Mouse (Mus musculus) CH12.LX (cell line): Measurements from ENCODE around the gene Aoc3. TPM values are rescaled to one million over a fixed set of nuclear protein-coding genes. Genes with fewer than 3 reads are reported as not detected.

ENCODE experiments used
- DNase-seq: peaks from one replicate; pipeline ENCODE4 v3.0.0-alpha.2; 2013; ENCODE audit errors: extremely low read depth
- H3K27ac ChIP-seq: 2 replicates; pipeline ENCODE4 v1.5.1; 2012; ENCODE audit warnings: low read depth, mild to moderate bottlenecking, control low read depth, moderate library complexity; ENCODE audit not compliant: insufficient read depth
- H3K27me3 ChIP-seq: replicated peaks from 2 replicates; pipeline ENCODE3; 2012; ENCODE audit warnings: inconsistent platforms
- H3K36me3 ChIP-seq, 2 experiments: replicated peaks in 1 of 2; 2 replicates each; pipeline versions ENCODE3 to v1.6.1; 2012; ENCODE audit warnings: inconsistent platforms in 1 of 2, low read length in 1 of 2, mild to moderate bottlenecking in 1 of 2, mixed read lengths in 1 of 2, moderate library complexity in 1 of 2; ENCODE audit not compliant: control insufficient read depth in 1 of 2, insufficient read depth in 1 of 2
- H3K4me1 ChIP-seq, 2 experiments: 2 replicates each; pipeline ENCODE4 v1.6.1; 2012; ENCODE audit warnings: inconsistent platforms in 1 of 2, moderate library complexity in 1 of 2; ENCODE audit not compliant: insufficient read depth in 2 of 2, control insufficient read depth in 1 of 2
- H3K4me2 ChIP-seq: 2 replicates; pipeline ENCODE4 v1.6.1; 2012; ENCODE audit warnings: low read depth, mild to moderate bottlenecking, control low read depth; ENCODE audit not compliant: poor library complexity, insufficient read depth, severe bottlenecking
- H3K4me3 ChIP-seq, 3 experiments: fragments of 150-350 bp in 1 of 3; sonication (generic) in 1 of 3; replicated peaks in 1 of 3; 2 replicates each; pipeline versions ENCODE3 to v1.5.1; 2011 to 2012; ENCODE audit warnings: low read depth in 2 of 3, low read length in 2 of 3, mild to moderate bottlenecking in 2 of 3, moderate library complexity in 2 of 3, control low read depth in 1 of 3, improper control_type of control experiment in 1 of 3, inconsistent platforms in 1 of 3, mixed read lengths in 1 of 3; ENCODE audit not compliant: poor library complexity in 1 of 3
- H3K79me2 ChIP-seq: replicated peaks from 2 replicates; pipeline ENCODE4 v1.6.1; 2012; ENCODE audit warnings: mild to moderate bottlenecking, moderate library complexity; ENCODE audit not compliant: control insufficient read depth, poor library complexity, insufficient read depth, severe bottlenecking; ENCODE audit errors: extremely low read depth
- H3K9ac ChIP-seq: 2 replicates; pipeline ENCODE4 v1.6.1; 2012; ENCODE audit warnings: low read depth, mild to moderate bottlenecking, control low read depth, moderate library complexity; ENCODE audit not compliant: insufficient read depth
- H3K9me3 ChIP-seq: replicated peaks from 2 replicates; pipeline ENCODE3; 2012; ENCODE audit warnings: low read length, inconsistent platforms, mixed read lengths
- CTCF ChIP-seq, 2 experiments: IDR thresholded peaks in 1 of 2; conservative IDR thresholded peaks in 1 of 2; 2 replicates each; pipeline ENCODE4 v1.5.1; 2011 to 2012; ENCODE audit warnings: low read depth in 2 of 2, low read length in 2 of 2, improper control_type of control experiment in 1 of 2, inconsistent platforms in 1 of 2, mild to moderate bottlenecking in 1 of 2, moderate library complexity in 1 of 2
- E2F4 ChIP-seq: IDR thresholded peaks from 2 replicates; pipeline ENCODE4 v1.6.1; 2011; ENCODE audit warnings: low read depth, low read length, improper control_type of control experiment; ENCODE audit not compliant: insufficient replicate concordance
- ETS1 ChIP-seq: conservative IDR thresholded peaks from 2 replicates; pipeline ENCODE4 v1.6.1; 2012; ENCODE audit warnings: low read depth, mild to moderate bottlenecking, inconsistent platforms, low read length, improper control_type of control experiment, moderate library complexity
- JUN ChIP-seq: IDR thresholded peaks from 2 replicates; pipeline ENCODE4 v1.6.1; 2011; ENCODE audit warnings: low read depth, mild to moderate bottlenecking, low read length, improper control_type of control experiment, moderate library complexity; ENCODE audit not compliant: insufficient read depth
- KAT2A ChIP-seq: IDR thresholded peaks from 2 replicates; pipeline ENCODE4 v1.6.1; 2012; ENCODE audit warnings: low read length, improper control_type of control experiment, inconsistent platforms; ENCODE audit not compliant: insufficient replicate concordance
- MAFK ChIP-seq: IDR thresholded peaks from 2 replicates; pipeline ENCODE4 v1.6.1; 2011; ENCODE audit warnings: low read length, improper control_type of control experiment; ENCODE audit not compliant: insufficient replicate concordance
- MAX ChIP-seq: IDR thresholded peaks from 2 replicates; pipeline ENCODE4 v1.6.1; 2011; ENCODE audit warnings: low read length, improper control_type of control experiment
- MAZ ChIP-seq: IDR thresholded peaks from 2 replicates; pipeline ENCODE4 v1.6.1; 2012; ENCODE audit warnings: low read depth, mild to moderate bottlenecking, inconsistent platforms, low read length, improper control_type of control experiment, moderate library complexity
- MYC ChIP-seq: IDR thresholded peaks from 2 replicates; pipeline ENCODE4 v1.6.1; 2011; ENCODE audit warnings: low read depth, mild to moderate bottlenecking, improper control_type of control experiment, low read length
- NRF1 ChIP-seq: IDR thresholded peaks from 2 replicates; pipeline ENCODE4 v1.6.1; 2014; ENCODE audit warnings: low read depth, mild to moderate bottlenecking, inconsistent platforms, low read length, improper control_type of control experiment, moderate library complexity
- PAX5 ChIP-seq: IDR thresholded peaks from 2 replicates; pipeline ENCODE4 v1.6.1; 2012; ENCODE audit warnings: low read length, inconsistent platforms, mixed read lengths
- POLR2AphosphoS2 ChIP-seq: IDR thresholded peaks from 2 replicates; pipeline ENCODE4 v1.6.1; 2011; ENCODE audit warnings: low read depth, low read length, improper control_type of control experiment
- RAD21 ChIP-seq: IDR thresholded peaks from 2 replicates; pipeline ENCODE4 v1.6.1; 2011; ENCODE audit warnings: low read depth, mild to moderate bottlenecking, low read length, improper control_type of control experiment, moderate library complexity
- RCOR1 ChIP-seq: conservative IDR thresholded peaks from 2 replicates; pipeline ENCODE4 v1.6.1; 2012; ENCODE audit warnings: low read depth, mild to moderate bottlenecking, inconsistent platforms, low read length, improper control_type of control experiment
- UBTF ChIP-seq: IDR thresholded peaks from 2 replicates; pipeline ENCODE4 v1.6.1; 2012; ENCODE audit warnings: low read depth, mild to moderate bottlenecking, inconsistent platforms, low read length, improper control_type of control experiment, moderate library complexity
- USF1 ChIP-seq: IDR thresholded peaks from 2 replicates; pipeline ENCODE4 v1.6.1; 2014; ENCODE audit warnings: low read depth, mild to moderate bottlenecking, inconsistent platforms, low read length, improper control_type of control experiment
- ZKSCAN1 ChIP-seq: IDR thresholded peaks from 2 replicates; pipeline ENCODE4 v1.6.1; 2012; ENCODE audit warnings: low read depth, inconsistent platforms, low read length, improper control_type of control experiment, borderline replicate concordance
- ZNF384 ChIP-seq: IDR thresholded peaks from 2 replicates; pipeline ENCODE4 v1.6.1; 2012; ENCODE audit warnings: low read depth, low read length, improper control_type of control experiment, inconsistent platforms
- dilution Hi-C: fragments of 300-500 bp; cut with MboI; formaldehyde crosslinking; loops from 2 replicates; pipeline ENCODE4 v1.14.3; 2020; ENCODE audit warnings: low sequenced_read_pairs; ENCODE audit not compliant: extremely low pct_unique_long_range_greater_than_20kb, extremely low pct_ligation_motif_present
- in situ Hi-C: fragments of 300-500 bp; cut with MboI; formaldehyde crosslinking; loops from 3 replicates; pipeline ENCODE4 v1.14.3; 2019; ENCODE audit warnings: low sequenced_read_pairs, low pct_ligation_motif_present, low pct_unique_long_range_greater_than_20kb, mixed read lengths
- polyA plus RNA-seq: library from polyadenylated mRNA; unstranded; fragments of >175 nt; gene quantifications from 2 replicates; pipeline ENCODE4 v1.2.1, GENCODE M21; 2012; ENCODE audit warnings: low read depth; ENCODE audit not compliant: insufficient read length
- total RNA-seq, 2 experiments: library from RNA; depleted of rRNA; stranded (reverse); fragments of 300-350 nt in 1 of 2; fragments of >200 nt in 1 of 2; gene quantifications; 2 replicates each; pipeline ENCODE4 v1.2.3; 2012 to 2014

The Aoc3 gene
- total and polyA plus RNA-seq, 3 experiments, result 0.25 to 0.99 (median 0.28) TPM

DNA sequence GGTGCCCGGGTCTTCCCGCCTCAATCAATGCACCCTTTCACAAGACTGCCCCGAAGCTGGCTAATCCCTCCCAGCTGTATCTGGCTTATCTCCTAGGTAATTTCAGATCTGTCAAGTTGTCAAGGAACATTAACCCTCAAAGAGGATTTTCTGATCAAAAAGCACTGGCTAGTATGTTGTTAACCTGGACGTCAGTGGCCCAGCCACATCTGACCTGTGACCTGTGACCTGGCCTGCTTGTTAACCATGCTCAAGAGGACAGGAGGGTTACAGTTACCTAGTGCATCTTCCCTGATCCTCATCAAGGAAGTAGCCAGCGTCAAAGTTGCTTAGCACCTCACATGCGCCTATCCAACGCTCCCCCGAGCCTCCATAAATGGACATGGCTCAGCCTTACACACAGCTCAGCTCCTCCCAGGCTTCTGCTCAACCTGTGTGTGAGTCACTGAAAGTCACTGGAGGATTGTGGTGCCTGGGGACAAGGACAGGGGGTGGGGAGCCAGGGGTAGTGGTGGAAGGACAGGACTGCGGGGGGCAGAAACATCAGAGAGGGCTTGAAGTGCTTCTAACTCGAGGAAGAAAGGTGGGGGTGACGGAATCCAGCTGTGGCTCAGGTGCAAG is 20.8 kb downstream of the Aoc3 start:
- Histone ChIP-seq H3K36me3 (no peaks in the 10 kb centered on the region), H3K9ac (no peak overlapping the region), H3K9me3 (peaks cover 10% of the 10 kb centered on the region), H3K27me3 (peaks cover 8% of the 10 kb centered on the region), H3K27ac (no peak overlapping the region), H3K79me2 (no peaks in the 10 kb centered on the region), H3K4me2 (no peak overlapping the region), H3K4me3 (no peak overlapping the region), H3K4me1 (peaks cover 5 to 8% of the 10 kb centered on the region in 2 experiments; a peak in 3 of 4 replicates)
- TF ChIP-seq CTCF (conservative IDR thresholded peaks at IDR 0.05 in 1 of 2, IDR thresholded peaks at IDR 0.05 in 1 of 2; ENCODE audit: low read depth in 2 of 2, low read length in 2 of 2), result no peak
- no peak for TF ChIP-seq ZNF384
- TF ChIP-seq JUN, result no peak
- no peak for TF ChIP-seq RCOR1
- no peak for TF ChIP-seq ETS1
- TF ChIP-seq MAFK, result no peak
- no peak for TF ChIP-seq MYC
- no peak for TF ChIP-seq PAX5
- no peak for TF ChIP-seq POLR2AphosphoS2
- in situ Hi-C loops (no loop called here), dilution Hi-C loops (no loop called here)
- DNase-seq, result no peak

DNA sequence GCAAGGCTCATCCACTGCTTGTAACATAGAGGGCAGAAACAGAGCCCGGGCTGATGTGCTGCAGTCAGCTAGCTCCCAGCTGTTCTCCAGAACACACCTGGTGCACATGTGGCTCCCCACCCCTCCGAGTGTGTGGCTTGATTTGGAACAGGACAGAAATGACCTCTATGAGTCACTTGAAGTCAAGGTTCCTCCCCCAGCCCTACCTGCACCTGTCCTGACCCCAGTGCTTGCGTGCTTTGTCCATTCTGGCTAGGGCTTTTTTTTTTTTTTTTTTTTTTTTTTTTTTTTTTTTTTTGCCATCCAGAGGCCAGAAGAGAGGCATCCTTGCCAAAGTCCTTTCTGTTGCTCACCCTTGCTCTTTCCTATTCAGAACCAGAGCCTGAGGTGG is 21.3 kb downstream of the Aoc3 start:
- dilution Hi-C loops, result no loop called here
- Histone ChIP-seq H3K36me3 (no peaks in the 10 kb centered on the region), H3K4me3 (no peak overlapping the region), H3K9ac (no peak overlapping the region), H3K27me3 (peaks cover 8% of the 10 kb centered on the region), H3K9me3 (peaks cover 10% of the 10 kb centered on the region), H3K79me2 (no peaks in the 10 kb centered on the region), H3K4me1 (peaks cover 5 to 8% of the 10 kb centered on the region in 2 experiments; a peak in 3 of 4 replicates), H3K27ac (no peak overlapping the region), H3K4me2 (no peak overlapping the region)
- in situ Hi-C loops, result no loop called here
- DNase-seq, result no peak
- TF ChIP-seq CTCF (conservative IDR thresholded peaks at IDR 0.05 in 1 of 2, IDR thresholded peaks at IDR 0.05 in 1 of 2; ENCODE audit: low read depth in 2 of 2, low read length in 2 of 2) (no peak), ZNF384 (peak; percentile 76)

DNA sequence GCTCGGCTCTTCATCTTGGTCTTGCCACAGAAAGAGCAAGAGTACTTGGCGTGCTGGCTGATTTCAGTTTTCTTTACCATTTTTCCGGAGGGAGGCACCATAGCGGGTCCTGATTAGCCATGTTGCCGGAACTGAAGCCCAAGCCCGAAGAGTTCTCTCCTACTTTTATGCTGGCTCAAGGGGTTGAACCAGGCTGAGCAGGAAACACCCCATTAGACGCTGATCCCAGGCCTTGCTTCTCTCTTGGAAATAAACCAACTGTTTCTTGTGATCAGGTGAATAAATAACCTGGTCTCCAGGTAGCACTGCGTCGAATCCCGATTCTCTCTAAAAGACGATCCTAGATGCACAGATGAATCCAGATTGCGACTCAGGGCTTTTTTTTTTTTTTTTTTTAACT is 23.0 kb downstream of the Aoc3 start:
- dilution Hi-C loops (no loop called here), in situ Hi-C loops (no loop called here)
- no peak for DNase-seq
- Histone ChIP-seq H3K36me3 (no peaks in the 10 kb centered on the region), H3K27me3 (peaks cover 8% of the 10 kb centered on the region), H3K9ac (no peak overlapping the region), H3K4me2 (no peak overlapping the region), H3K27ac (no peak overlapping the region), H3K4me1 (peaks cover 5 to 8% of the 10 kb centered on the region in 2 experiments; a peak in 3 of 4 replicates), H3K9me3 (peaks cover 10% of the 10 kb centered on the region), H3K79me2 (no peaks in the 10 kb centered on the region), H3K4me3 (no peak overlapping the region)
- TF ChIP-seq MAX (no peak), UBTF (no peak), E2F4 (no peak), CTCF (conservative IDR thresholded peaks at IDR 0.05 in 1 of 2, IDR thresholded peaks at IDR 0.05 in 1 of 2; ENCODE audit: low read depth in 2 of 2, low read length in 2 of 2) (no peak), ZKSCAN1 (no peak), JUN (no peak), USF1 (no peak), KAT2A (no peak), NRF1 (no peak), MAZ (no peak), RAD21 (no peak)
